ENCODE assay signal across 24 mouse cellular contexts in the genomic region with DNA sequence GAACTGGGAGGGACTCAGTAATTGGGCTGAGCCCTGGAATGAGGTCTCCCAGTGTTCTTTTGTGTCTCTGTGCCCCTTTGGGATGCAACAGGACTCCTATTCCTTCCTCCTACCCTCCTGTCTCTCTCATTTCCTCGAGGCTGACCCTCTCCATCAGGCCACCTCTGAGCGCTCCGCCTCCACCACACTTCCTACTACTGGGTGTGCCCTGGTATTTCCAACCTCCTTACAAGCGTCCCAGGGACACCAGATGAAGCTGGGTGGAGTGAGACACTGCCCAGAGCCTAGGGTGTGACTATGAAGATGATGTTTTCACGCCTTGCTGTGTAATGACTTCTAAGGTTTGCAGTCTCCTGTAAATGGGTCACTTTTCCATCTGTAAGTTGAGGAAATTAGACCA. TPM values are rescaled to one million over a fixed set of nuclear protein-coding genes. Genes with fewer than 3 reads are reported as not detected.
DNase-seq lines count a peak whose midpoint lies in the region; ATAC-seq lines count a peak whose summit lies in the region.
"Had no signal": no experiment of that assay in that cellular context is flagged by ENCODE, and none has a peak within 500 bp of the region (broad histone marks: within the 10 kb centered on the region; RNA-seq: fewer than 3 reads in every experiment).

No protein-coding gene starts in this region.

- no peaks in the 10 kb centered on the region for H3K9me3 ChIP-seq in heart, embryonic 11.5 days (replicated peaks; ENCODE audit: control insufficient read depth, low read length)
- H3K9me3 ChIP-seq: embryonic facial prominence, embryonic 10.5 days; embryonic facial prominence, embryonic 12.5 days; forebrain, embryonic 13.5 days had no signal

- H3K27me3 ChIP-seq in heart, embryonic 11.5 days (ENCODE audit: control insufficient read depth, insufficient read depth, low read length) = no peaks in the 10 kb centered on the region
- H3K27me3 ChIP-seq: CH12.LX; embryonic facial prominence, embryonic 12.5 days; forebrain, embryonic 13.5 days had no signal

- no peaks in the 10 kb centered on the region for H3K36me3 ChIP-seq in heart, embryonic 11.5 days (ENCODE audit: control insufficient read depth, insufficient read depth, low read length)
- H3K36me3 ChIP-seq: embryonic facial prominence, embryonic 10.5 days; embryonic facial prominence, embryonic 12.5 days; G1E had no signal

- no peak overlapping the region for H3K9ac ChIP-seq in heart, embryonic 11.5 days (ENCODE audit: low read depth, low read length)
- H3K9ac ChIP-seq: embryonic facial prominence, embryonic 12.5 days; forebrain, embryonic 13.5 days; forebrain, postnatal 0 days had no signal

- ATAC-seq in heart, embryonic 11.5 days (replicated peaks; ENCODE audit: insufficient number of reproducible peaks, low FRiP score, low TSS enrichment) = no peak
- no peak for ATAC-seq in megakaryocyte, adult 5-6 weeks (ENCODE audit: poor library complexity, severe bottlenecking)
- ATAC-seq: activated CD4-positive, CD25-positive, alpha-beta regulatory T cell, adult 4 months; CD4-positive, CD25-positive, alpha-beta regulatory T cell, adult 4 months; forebrain, embryonic 13.5 days; forebrain, postnatal 0 days; Patski had no signal

- H3K4me2 ChIP-seq in heart, embryonic 11.5 days = no peak overlapping the region
- H3K4me2 ChIP-seq: embryonic facial prominence, embryonic 12.5 days; forebrain, embryonic 13.5 days had no signal

- H3K27ac ChIP-seq in heart, embryonic 11.5 days (ENCODE audit: low read depth, low read length) = no peak overlapping the region
- H3K27ac ChIP-seq: embryonic facial prominence, embryonic 10.5 days; embryonic facial prominence, embryonic 12.5 days; forebrain, embryonic 13.5 days had no signal

- H3K4me3 ChIP-seq in heart, embryonic 11.5 days (ENCODE audit: low read depth, low read length) = no peak overlapping the region
- H3K4me3 ChIP-seq: embryonic facial prominence, embryonic 10.5 days; embryonic facial prominence, embryonic 12.5 days; forebrain, embryonic 13.5 days had no signal

- peak; percentile 27 for DNase-seq in cerebellum, adult 9-11 months
- no peak for DNase-seq in cerebellum, adult 9-10 months
- DNase-seq in heart, adult 11 months = peak; percentile 87
- DNase-seq in R1 (ENCODE audit: low read depth, low spot score) = peak; percentile 9
- no peak for DNase-seq in left cerebral cortex, adult 11 months (ENCODE audit: low spot score)
- DNase-seq: adrenal gland, adult 8-10 months; adrenal gland, postnatal 14 days; adrenal gland, postnatal 36 days; B cell, adult 2 months; cerebellum, adult 11-12 months; cerebellum, adult 2 months; cerebellum, postnatal 10 days; cerebellum, postnatal 25 days; forebrain, postnatal 0 days had no signal

- WGBS in heart, embryonic 11.5 days (ENCODE audit: insufficient replicate concordance) = 47% methylated on average over 5 of the region's 5 CpGs

- no peaks in the 10 kb centered on the region for H3K4me1 ChIP-seq in heart, embryonic 11.5 days (ENCODE audit: control insufficient read depth, insufficient read depth, low read length)
- H3K4me1 ChIP-seq: embryonic facial prominence, embryonic 12.5 days had no signal

RNA-seq across cellular contexts. Expression of gene Map2, which starts 1.4 kb away (rescaled TPM):
- 3.6 and 4.6 TPM in 2 replicates for polyA plus RNA-seq in heart, embryonic 11.5 days (2014; fragmentation: Nextera tagmentation; extraction: Ambion mirVana)
- total RNA-seq in megakaryocyte, adult 5-6 weeks (2015) = 0.07 TPM in 1 of 2 replicates, not detected in the other
- not detected in 2 replicates for total RNA-seq in megakaryocyte, adult 5-6 weeks (2017)
- polyA plus RNA-seq: G1E had no signal

Comparison
In these comparisons a context has a peak if more than half of its experiments do, and no peak if none do; other contexts are left out.
1. DNase-seq: peak in cerebellum, adult 9-11 months (single experiment), heart, adult 11 months (single experiment) and R1 (single experiment); none in cerebellum, adult 9-10 months (single experiment) and left cerebral cortex, adult 11 months (single experiment).